Mouse (Mus musculus) spleen, adult 12 weeks (tissue): ENCODE data around the gene Rab3ip.
A peak's percentile ranks its signal among the peaks of the same experiment; 100 is the strongest.

Source experiments
- DNase-seq: peaks from one replicate; pipeline ENCODE4 v3.0.0; 2022; ENCODE audit warnings: low spot score

Rab3ip gene

DNA sequence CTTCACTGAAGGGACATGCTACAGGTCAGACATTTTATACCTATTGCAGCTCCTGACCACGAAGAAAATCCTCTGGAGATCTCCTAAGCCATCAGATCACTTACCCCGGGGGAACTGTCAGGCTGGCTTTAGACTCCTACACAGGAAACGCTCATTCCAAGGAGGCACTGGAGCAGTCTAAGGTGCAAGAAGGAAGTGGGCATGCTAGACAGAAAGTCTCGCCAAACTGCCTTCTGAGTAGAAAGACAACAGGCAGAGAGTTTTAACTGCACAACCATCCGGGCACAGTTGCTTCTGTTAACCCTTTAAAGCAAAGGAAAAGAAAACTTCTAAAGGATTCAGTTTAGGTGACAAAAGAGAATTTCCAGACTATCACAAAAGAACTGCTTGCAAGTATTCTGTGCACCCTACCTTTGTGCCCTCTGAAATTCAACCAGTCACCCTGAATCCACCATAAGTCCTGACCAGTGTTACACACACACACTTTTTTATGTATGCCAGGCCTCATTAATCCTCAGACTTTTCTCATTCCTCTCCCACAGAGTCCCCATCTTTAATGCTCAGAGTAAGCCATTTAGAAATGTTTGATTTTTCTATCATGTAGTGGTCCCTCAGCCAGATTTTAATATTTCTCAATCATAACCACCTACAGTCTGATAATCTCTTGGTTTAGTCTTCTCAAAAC is 7.4 kb upstream of the Rab3ip start:
- DNase-seq: no peak

DNA sequence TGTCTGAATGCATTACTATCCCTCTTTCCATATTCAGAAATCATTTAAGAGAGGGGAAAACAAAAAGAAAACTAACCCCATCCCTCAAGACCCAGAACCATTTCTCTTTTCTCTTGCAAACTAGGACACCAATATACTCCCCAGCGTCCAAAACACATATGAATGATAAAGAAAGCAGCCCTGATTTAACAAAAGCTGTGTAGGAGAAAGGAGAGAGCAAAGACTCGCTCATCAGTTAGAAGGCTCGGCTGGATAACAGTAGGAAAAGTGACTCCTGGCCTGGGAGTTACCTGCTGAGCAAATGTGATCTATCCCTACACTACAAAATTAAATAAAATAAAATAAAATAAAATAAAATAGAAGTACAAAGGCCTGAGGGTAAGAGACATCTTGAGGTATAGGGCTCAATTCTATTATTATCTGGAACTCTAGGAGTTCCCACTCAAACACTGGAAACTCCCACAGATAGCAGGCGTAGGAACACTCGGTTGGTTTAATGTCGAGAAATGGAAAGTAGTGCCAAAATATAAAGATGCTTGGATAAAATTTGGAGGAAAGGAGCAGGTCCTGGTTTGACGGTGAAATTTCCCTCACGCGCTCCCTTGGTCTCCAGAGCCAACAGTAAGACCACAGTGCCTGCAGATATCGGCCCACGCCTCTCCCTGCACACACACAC is 6.1 kb upstream of the Rab3ip start:
- DNase-seq: no peak

- no peak for DNase-seq
Measured at GRCm38 (mm10) chr10:116955191-116955590, 4.6 kb upstream of the Rab3ip start.

DNA sequence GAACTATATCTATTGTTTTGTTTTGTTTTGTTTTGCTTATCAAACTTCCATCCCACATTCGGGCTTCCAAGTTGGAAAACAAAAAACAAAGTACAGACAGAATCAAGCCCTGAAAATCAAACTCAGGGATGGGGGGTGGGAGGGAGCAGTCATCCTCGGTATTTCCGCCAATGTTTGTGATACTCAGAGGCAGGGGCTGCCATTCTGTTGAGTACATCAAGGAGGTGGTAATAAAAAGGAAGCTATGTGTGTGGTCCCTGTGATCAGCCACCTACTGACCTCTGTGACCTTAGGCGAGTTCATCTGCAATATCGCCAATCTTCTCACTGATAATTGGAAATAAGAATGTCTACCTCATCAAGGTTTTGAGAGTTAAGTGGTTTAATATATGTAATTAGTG is 317 bp upstream of the Rab3ip start:
- DNase-seq: no peak

- no peak for DNase-seq
Measured at GRCm38 (mm10) chr10:116949111-116950008, 1.2 kb downstream of the Rab3ip start.

- DNase-seq: no peak
Measured at GRCm38 (mm10) chr10:116948414-116948813, 2.2 kb downstream of the Rab3ip start.

DNA sequence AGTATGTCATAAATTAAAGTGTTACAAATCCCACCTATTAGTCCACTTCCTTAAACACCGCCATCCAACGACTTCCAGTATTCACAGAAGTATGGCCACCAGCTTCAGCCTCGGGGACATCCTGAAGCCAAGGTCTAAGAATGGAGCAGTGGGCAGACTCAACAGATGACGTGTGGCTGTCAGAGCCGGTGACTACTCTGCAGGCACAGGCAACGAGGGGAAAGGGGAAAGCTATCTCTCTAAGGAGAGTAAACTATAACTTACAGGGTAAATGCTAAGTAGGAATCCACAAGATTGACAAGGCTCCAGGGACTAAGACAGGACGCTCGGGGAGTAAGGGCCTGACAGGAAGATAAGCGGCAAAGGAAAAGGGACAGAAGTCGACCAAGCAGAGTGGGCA is 5.6 kb downstream of the Rab3ip start:
- no peak for DNase-seq

- no peak for DNase-seq
Measured at GRCm38 (mm10) chr10:116944144-116944543, 6.4 kb downstream of the Rab3ip start.

DNA sequence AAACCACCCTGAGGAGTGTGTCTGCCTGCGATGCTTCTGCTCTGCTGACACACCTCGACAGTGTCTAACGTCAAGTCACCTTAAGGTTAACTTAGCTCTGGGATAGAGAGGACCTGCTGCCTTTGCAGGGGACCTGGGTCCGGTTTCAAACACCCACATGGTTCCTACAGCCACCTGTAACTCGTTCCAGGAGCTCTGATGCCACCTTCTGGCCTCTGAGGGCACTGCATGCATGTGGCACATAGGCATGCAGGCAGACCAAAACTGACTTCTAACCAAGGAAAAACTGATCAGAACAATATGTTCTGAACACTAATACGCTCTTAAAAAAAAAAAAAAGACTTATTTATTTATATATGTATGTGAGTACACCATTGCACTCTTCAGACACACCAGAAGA is 7.5 kb downstream of the Rab3ip start:
- peak; percentile 31 for DNase-seq

DNA sequence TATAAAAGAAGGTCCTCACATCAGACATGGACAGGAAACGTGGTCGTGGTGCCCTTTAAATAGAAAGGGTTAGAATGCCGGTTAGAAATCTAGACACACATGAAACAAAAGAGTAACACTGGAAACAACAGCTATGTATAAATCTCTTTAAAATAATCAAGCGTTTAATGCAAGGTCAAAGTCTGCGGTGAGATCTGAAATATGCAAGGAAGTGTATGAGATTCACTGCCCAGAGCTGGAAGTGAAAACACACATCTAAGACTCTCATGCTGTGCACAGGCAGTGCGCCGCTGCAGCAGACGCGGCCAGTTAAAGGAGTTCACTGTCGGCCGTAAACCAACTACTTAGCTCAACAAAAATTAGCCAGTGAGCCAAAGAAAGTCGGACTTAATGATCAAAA is 15.5 kb downstream of the Rab3ip start:
- DNase-seq: no peak

DNA sequence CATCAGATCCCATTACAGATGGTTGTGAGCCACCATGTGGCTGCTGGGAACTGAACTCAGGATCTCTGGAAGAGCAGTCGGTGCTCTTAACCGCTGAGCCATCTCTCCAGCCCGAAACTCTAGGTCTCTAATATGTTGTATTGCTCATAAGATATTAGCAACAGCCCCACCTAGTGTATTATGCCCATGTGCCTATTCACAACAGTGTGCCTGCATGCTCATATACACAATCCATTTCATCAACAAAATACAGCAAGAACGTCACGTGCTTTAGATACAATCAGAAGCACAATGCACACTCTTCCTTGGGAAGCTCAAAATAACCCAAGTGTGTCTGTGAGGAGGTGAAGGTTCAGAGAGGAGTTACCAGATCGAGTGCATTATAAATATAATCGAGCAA is 16.8 kb downstream of the Rab3ip start:
- no peak for DNase-seq

DNA sequence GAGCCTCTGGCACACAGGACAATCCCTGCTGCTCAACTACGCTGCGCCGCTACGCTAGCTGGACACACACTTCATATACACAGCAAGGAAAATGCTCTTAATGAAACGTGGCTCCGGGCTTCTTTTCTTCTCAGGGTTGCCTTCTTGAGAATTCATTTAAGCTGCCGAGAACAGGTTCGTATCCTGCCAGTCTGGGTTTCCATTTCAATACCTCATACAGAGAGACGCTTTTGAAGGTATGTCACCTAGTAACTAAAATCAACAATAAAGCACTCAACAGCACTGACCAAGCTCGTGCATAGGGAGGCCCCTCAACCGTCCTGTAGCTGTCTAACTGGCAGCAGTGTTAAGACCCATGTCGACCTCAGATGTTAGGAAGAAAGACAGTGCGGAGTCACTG is 18.2 kb downstream of the Rab3ip start:
- no peak for DNase-seq

- DNase-seq: no peak
Measured at GRCm38 (mm10) chr10:116931497-116932179, 18.9 kb downstream of the Rab3ip start.

DNA sequence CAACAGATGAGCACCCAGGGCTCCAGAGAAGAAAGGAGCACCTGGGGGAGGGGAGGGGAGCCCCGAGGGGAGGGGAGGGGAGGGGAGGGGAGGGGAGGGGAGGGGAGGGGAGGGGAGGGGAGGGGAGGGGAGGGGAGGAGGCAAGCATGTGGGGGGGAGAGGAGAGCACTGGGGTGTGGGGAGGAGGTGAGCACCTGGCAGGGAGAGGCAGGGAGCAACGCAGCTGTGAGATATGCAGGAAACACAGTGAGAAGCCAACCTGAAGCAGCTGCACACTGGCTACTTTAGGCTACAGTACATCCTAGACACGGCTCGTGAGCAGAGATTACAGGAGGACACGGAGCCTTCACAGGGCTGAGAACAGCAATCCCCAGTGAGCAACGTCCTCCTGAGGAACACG is 19.6 kb downstream of the Rab3ip start:
- DNase-seq: no peak

DNA sequence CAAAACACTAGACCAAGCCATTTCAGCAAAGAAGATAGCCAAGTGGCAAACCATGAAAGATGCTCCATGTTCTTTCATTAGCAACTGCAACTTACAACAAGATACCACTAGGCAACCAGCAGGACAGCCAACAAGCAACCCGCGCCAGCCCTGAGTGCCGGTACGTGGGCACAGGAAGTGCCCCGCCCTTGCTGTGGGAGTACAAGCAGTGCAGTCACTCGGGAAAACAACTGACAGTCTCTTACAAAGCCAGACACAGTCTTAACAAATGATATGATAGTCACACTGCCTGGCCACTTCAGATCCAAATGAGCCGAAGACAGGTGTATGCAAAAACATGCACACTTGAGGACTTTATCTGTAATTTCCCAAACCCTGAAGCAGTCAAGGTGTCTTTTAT is 20.1 kb downstream of the Rab3ip start:
- DNase-seq: peak; percentile 34

DNA sequence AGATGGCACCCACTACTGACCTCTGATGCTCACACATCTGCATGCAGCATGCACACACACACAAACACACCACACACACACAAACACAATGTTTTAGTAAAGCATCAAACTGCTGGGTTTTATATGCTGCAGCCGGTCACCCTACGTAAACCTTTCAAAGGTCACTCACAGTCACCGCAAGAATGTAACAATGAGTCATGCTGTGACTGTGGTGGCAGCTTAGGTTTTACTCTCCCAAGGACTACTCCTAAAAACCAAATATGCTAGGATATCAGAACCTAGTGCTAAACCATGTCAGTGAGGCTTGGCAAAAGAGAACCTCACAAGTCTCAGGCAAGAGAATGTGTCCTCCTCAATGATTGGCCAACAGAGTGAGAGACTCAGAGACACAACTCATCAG is 21.7 kb downstream of the Rab3ip start:
- no peak for DNase-seq

DNA sequence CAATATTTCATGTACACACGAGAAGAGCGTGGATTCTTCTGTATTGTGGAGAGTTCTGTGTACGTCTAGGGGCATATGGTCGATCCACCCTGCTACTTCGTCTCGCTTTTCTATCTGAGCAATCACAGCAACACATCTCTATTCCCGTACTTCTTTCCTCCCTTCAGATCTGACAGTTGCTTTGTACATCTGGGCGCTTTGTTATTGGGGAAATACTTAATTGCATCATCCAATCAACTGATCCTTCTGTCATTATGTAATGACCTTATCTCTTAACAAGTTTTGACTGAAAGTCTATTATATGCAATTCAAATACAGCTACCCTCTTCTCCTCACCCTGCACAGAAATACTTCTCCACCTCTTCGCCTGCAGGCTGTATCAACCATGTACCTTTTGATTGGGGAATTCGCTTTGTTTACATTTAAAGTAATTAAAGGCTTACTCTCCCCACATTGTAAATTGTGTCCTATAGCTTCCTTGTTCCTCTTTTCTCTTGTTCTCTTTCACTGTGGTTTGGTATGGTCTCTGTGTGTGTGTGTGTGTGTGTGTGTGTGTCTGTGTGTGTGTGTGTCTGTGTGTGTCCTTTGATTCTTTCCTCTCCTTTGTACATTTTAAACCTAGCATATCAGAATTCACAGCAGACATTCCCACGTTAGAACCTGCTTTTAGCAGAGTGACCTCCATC is 24.0 kb downstream of the Rab3ip start:
- no peak for DNase-seq

GRCm38 (mm10) chr10:116923651-116924495 is 26.7 kb downstream of the Rab3ip start:
- no peak for DNase-seq

DNA sequence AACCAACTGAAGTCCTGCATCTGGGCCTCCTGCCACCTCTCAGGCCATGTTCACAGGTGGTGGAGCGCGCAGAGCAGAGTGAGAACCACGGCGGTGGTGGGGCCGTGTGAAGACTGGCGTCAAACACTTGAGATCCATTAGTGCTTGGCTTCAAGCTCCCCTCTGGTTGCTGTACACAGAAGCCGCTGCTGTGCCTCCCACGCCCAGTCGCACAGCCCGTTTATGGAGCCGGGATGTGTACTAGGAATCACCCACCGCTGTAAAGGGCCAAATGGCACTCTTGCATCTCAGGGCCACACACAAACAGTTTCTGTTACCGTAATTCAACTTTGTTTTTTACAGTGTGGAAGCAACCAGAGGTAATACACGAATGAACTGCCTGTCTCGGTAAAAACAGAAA is 28.4 kb downstream of the Rab3ip start:
- no peak for DNase-seq

DNA sequence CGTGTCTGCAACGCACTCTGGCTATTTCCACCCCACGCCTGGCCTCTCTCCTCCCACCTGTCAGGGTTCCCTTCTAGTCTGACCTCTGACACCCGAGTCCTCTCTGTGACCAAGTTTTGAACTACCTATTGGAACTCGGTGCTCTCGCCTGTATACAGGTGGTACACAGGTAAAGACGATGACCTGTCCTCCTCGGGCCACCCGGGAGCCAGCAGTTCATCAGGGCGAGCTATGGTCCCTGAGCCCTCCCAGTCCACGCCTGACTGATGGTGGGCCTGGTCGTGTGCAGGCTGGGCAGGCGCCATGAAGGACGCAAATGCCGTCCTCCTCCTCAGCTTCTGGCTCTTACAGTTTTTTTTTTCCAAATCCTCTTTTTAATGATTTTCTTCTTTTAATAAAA is 29.2 kb downstream of the Rab3ip start:
- no peak for DNase-seq

GRCm38 (mm10) chr10:116920641-116921040 is 29.9 kb downstream of the Rab3ip start:
- no peak for DNase-seq
